Mouse (Mus musculus) E14TG2a.4 (cell line): Measurements from ENCODE around the gene Zfp872.
A peak's percentile ranks its signal among the peaks of the same experiment; 100 is the strongest.

Experiments
- H3K27me3 ChIP-seq: 2 replicates; pipeline ENCODE4 v1.6.1; 2014; ENCODE audit warnings: low read length, control low read depth; ENCODE audit not compliant: insufficient read depth
- H3K36me3 ChIP-seq: 2 replicates; pipeline ENCODE4 v1.6.1; 2014; ENCODE audit warnings: low read length, control low read depth; ENCODE audit not compliant: insufficient read depth
- H3K4me1 ChIP-seq: replicated peaks from 2 replicates; pipeline ENCODE4 v1.6.1; 2014; ENCODE audit warnings: low read depth, low read length, control low read depth
- H3K4me3 ChIP-seq: replicated peaks from 2 replicates; pipeline ENCODE4 v1.5.1; 2014; ENCODE audit warnings: mild to moderate bottlenecking, low read length
- H3K9me3 ChIP-seq: 2 replicates; pipeline ENCODE4 v1.6.1; 2014; ENCODE audit warnings: low read length, control low read depth
- CTCF ChIP-seq: conservative IDR thresholded peaks from 2 replicates; pipeline ENCODE4 v1.5.1; 2014; ENCODE audit warnings: low read length
- NANOG ChIP-seq: IDR thresholded peaks from 2 replicates; pipeline ENCODE4 v1.6.1; 2014; ENCODE audit warnings: borderline replicate concordance, low read length, mixed read lengths
- POU5F1 ChIP-seq: IDR thresholded peaks from 2 replicates; pipeline ENCODE4 v1.6.1; 2014; ENCODE audit warnings: low read length, borderline replicate concordance

Gene Zfp872

DNA sequence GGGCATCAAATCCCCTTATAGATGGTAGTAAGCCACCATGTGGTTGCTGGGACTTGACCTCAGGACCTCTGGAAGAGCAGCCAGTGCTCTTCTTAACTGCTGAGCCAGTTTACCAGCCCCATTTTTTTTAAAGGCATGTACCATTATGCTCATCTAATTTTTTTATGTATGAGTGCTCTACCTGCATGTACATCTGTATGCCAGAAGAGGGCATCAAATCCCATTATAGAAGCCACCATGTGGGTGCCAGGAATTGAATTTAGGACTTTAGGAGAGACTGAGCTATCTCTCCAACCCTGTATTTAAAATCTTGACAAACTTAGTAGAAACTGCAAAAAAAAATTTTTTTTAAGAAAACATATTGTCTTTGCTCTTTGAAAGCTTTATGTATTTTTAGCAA is 42.7 kb downstream of the Zfp872 start:
- H3K9me3 ChIP-seq: peaks cover 13% of the 10 kb centered on the region
- H3K27me3 ChIP-seq: no peaks in the 10 kb centered on the region
- H3K4me1 ChIP-seq: peaks cover 48% of the 10 kb centered on the region
- H3K36me3 ChIP-seq: peaks cover 44% of the 10 kb centered on the region
- no peak overlapping the region for H3K4me3 ChIP-seq
- TF ChIP-seq NANOG (no peak), CTCF (peak; percentile 31), POU5F1 (no peak)

- Histone ChIP-seq H3K9me3 (no peaks in the 10 kb centered on the region), H3K27me3 (no peaks in the 10 kb centered on the region), H3K36me3 (peaks cover 80% of the 10 kb centered on the region), H3K4me1 (peaks cover 20% of the 10 kb centered on the region), H3K4me3 (peak overlapping the region; percentile 62)
- TF ChIP-seq POU5F1 (no peak), CTCF (no peak), NANOG (no peak)
Measured at GRCm38 (mm10) chr9:22240001-22240400, 52.1 kb downstream of the Zfp872 start.

GRCm38 (mm10) chr9:22244242-22244641 is 56.4 kb downstream of the Zfp872 start:
- peaks cover 10% of the 10 kb centered on the region for H3K4me1 ChIP-seq
- H3K9me3 ChIP-seq: peaks cover 13% of the 10 kb centered on the region
- no peaks in the 10 kb centered on the region for H3K27me3 ChIP-seq
- no peak overlapping the region for H3K4me3 ChIP-seq
- TF ChIP-seq CTCF (no peak), POU5F1 (no peak), NANOG (no peak)
- peaks cover 72% of the 10 kb centered on the region for H3K36me3 ChIP-seq
